Mouse (Mus musculus) small intestine, adult 2 months (tissue): ENCODE measurements around the gene Hist2h2aa2.

Experiments
- CTCF ChIP-seq: fragments of 200-500 bp; IDR thresholded peaks from 2 replicates; pipeline ENCODE4 v1.5.1; 2012; ENCODE audit warnings: low read depth, mild to moderate bottlenecking, control low read depth, inconsistent platforms, low read length, moderate library complexity, mixed read lengths; ENCODE audit not compliant: insufficient replicate concordance, insufficient read length; ENCODE audit errors: extremely low read depth
- POLR2A ChIP-seq: fragments of 200-500 bp; IDR thresholded peaks from 2 replicates; pipeline ENCODE4 v1.6.1; 2012; ENCODE audit warnings: low read depth, mild to moderate bottlenecking, control low read depth, inconsistent platforms, low read length, moderate library complexity

- TF ChIP-seq CTCF, result no peak
- TF ChIP-seq POLR2A, result peak; percentile 92
Measured at GRCm38 (mm10) chr3:96262216-96262875, 22.3 kb upstream of the Hist2h2aa2 start.
